Mouse (Mus musculus): ENCODE data around the gene Ap2s1. TPM values are rescaled to one million over a fixed set of nuclear protein-coding genes. Genes with fewer than 3 reads are reported as not detected.

Gene Ap2s1
- total RNA-seq, 4 experiments from 2014 or later = 243 to 255 (median 246) TPM

GRCm38 (mm10) chr7:16793010-16793725, 55.0 kb downstream of the Ap2s1 start:
- no peak for DNase-seq (ENCODE audit: low spot score in 2 of 2)

- no peak for DNase-seq (ENCODE audit: low spot score in 2 of 2)
Measured at GRCm38 (mm10) chr7:16794886-16795285, 56.7 kb downstream of the Ap2s1 start.

Other genes with a start within 250 kb of the Ap2s1 start
- gene Arhgap35, start 123.4 kb upstream of the Ap2s1 start, total RNA-seq (2022) = 100 to 1,000 TPM; 115 to 133 (median 122) TPM
- not detected for gene Ceacam15, start 62.7 kb upstream of the Ap2s1 start, total RNA-seq (2022)
- gene Ceacam9, start 16.5 kb upstream of the Ap2s1 start, total RNA-seq (2022) = not detected
- 10 to 100 TPM in 1 of 4 experiments, 1 to 10 TPM in 3; 2.5 to 11.0 (median 5.5) TPM for gene Slc1a5, start 42.9 kb downstream of the Ap2s1 start, total RNA-seq (2022)
- gene Strn4, start 77.5 kb downstream of the Ap2s1 start, total RNA-seq (2022) = 100 to 1,000 TPM; 261 to 298 (median 279) TPM
- 10 to 100 TPM; 45.2 to 50.7 (median 45.8) TPM for gene Fkrp, start 78.3 kb downstream of the Ap2s1 start, total RNA-seq (2022)
- gene Prkd2, start 104.5 kb downstream of the Ap2s1 start, total RNA-seq (2022) = 1 to 10 TPM; 5.6 to 7.8 (median 6.6) TPM
- gene Dact3, start 136.9 kb downstream of the Ap2s1 start, total RNA-seq (2022) = 100 to 1,000 TPM; 142 to 151 (median 149) TPM
- gene Gng8, start 153.4 kb downstream of the Ap2s1 start, total RNA-seq (2022) = 1 to 10 TPM; 1.3 to 3.4 (median 2.5) TPM
- not detected for gene Ptgir, start 168.1 kb downstream of the Ap2s1 start, total RNA-seq (2022)
- 1,000 to 10,000 TPM; 1,722 to 2,104 (median 1,900) TPM for gene Calm3, start 185.7 kb downstream of the Ap2s1 start, total RNA-seq (2022)
- gene Pnmal2, start 206.3 kb downstream of the Ap2s1 start, total RNA-seq (2022) = 100 to 1,000 TPM; 311 to 360 (median 338) TPM
- gene Pnmal1, start 221.3 kb downstream of the Ap2s1 start, total RNA-seq (2022) = 100 to 1,000 TPM in 2 of 4 experiments, 10 to 100 TPM in 2; 93.0 to 128 (median 106) TPM
- 10 to 100 TPM; 47.3 to 63.6 (median 51.9) TPM for gene Gm42372, start 244.7 kb downstream of the Ap2s1 start, total RNA-seq (2022)